Mouse (Mus musculus): Measurements from ENCODE around the gene Esd.

The Esd gene

GRCm38 (mm10) chr14:74732079-74732783 lies at the start of gene Esd:
Esd (plus strand) TSS chr14:74732297.
- DNase-seq (ENCODE audit: low spot score): peak; percentile 90

DNA sequence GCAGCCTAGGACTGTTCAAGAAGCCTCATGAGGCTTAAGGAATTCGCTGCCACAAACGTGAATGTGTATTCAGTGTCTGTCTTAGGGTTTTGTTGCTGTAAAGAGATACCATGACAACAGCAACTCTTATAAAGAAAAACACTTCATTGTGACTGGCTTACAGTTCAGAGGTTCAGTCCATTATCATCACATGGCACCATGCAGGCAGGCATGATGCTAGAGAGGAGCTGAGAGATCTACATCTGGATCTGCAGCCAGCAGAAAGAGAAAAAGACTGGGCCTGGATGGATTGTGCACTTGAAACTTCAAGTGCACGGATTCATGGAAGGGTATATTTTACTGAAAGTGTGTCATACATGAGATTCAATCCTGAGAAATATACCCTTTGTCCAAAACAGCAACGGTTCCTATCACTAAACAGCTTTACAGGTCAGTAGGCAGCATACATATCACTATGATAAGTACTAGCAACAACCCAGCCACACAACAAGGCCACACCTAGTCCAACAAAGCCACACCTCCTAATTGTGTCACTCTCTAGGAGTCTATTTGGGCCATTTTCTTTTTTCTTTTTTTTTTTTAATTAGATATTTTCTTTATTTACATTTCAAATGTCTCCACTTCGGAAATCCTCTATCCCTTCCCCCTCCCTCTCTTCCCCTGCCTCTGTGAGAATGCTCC lies 47.7 kb upstream of the Esd start:
- DNase-seq (ENCODE audit: low spot score): no peak

GRCm38 (mm10) chr14:74691963-74692362 lies 40.1 kb upstream of the Esd start:
- no peak for DNase-seq (ENCODE audit: low spot score)

DNA sequence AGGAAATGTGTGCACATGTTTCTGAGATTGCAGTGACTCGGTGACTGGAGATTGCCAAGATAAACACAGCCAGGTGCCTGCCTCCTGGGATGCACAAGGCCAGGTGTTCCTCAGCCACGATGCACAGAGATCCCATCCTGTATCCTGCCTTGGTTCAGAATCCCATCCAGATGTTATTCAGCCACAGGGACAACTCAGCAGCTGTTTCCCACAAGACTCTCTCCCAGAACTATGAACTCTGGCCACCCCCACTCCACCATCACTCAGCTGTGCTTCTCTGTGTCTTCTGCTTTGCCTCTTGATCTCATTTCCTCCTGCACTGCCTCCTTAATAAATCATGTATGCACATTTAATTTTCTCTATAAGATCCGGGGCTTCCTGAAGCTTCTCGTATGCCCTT lies 35.3 kb upstream of the Esd start:
- DNase-seq (ENCODE audit: low spot score): no peak

GRCm38 (mm10) chr14:74697432-74697831 lies 34.7 kb upstream of the Esd start:
- no peak for DNase-seq (ENCODE audit: low spot score)

GRCm38 (mm10) chr14:74699241-74699640 lies 32.9 kb upstream of the Esd start:
- no peak for DNase-seq (ENCODE audit: low spot score)

DNA sequence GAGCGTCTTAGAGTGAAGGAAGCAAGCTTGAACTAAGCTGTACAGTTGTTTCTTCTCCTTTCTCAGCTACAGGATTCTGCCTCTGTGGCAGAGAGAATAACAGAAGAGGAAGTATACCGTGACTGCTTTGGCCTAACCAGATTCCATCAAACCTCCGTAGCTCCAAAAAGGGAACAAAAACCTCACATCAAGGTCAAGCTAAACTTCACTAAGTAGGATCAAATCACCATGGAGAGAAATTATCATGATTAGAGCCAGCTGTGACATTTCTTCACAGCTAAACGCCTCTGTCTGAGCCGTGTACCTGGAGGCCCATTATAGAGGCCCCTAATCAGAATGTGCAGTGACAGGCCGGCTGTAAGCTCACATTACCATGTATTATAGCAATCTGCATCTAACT lies 28.2 kb upstream of the Esd start:
- DNase-seq (ENCODE audit: low spot score): no peak

DNA sequence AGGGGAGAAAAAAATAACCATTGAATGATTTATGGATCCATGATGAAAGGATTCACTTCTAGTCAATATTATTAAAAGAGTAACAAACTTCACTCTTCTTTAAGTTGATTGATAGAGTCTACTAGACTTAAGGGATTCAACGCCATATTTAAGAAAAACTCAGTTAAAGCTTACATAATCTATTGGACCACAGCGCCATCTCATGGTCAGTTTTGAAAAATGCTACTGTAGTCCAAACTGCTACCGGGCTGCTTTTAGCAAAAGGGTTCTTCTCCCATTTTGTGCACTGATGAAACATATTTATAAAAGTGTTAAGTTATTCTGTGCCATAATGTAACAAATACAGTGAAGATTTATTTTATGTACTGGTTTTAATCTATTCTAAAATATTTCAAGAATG lies 23.0 kb upstream of the Esd start:
- no peak for DNase-seq (ENCODE audit: low spot score)

GRCm38 (mm10) chr14:74723541-74723940 lies 8.6 kb upstream of the Esd start:
- no peak for DNase-seq (ENCODE audit: low spot score)

- no peak for DNase-seq (ENCODE audit: low spot score)
These were observed 647 bp upstream of the Esd start for GRCm38 (mm10) chr14:74731221-74732078.

DNA sequence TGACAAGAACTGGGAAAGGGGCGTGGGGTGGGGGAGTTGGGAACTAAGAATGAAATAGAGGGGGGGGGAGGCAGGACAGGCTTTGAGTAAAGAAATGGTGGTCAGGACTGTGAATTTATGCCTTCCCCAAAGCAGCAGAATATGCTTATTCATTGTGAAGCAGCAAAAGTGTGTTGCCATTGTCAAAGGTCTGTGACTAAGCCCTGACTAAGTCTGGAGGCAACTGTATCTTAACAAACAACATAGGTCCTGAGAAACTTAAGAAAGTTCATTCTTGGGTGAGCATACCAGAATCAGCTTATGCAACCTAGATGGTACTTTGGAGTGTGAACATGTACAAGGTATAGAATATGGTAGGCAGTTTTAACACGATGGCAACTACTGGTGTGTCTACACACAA lies 1.3 kb downstream of the Esd start:
- DNase-seq (ENCODE audit: low spot score): no peak

DNA sequence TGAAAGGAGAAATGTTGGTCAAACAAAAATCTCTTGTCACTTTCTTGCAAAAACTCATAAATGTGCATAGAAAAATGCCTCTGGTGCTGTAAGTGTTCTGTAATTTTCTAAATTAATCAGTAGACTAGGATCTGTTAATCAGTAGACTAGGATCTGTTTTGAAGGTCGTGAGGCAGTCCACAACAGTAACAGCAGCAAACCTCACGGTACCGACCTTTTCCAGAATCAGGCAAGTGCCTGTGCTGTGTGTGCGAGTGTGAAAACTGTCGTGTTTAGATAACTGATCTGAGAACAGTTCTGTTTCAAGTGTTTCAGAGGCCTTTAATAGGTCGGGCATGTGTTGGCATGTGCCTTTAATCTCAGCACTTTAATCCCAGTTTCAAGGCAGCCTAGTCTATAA lies 3.4 kb downstream of the Esd start:
- DNase-seq (ENCODE audit: low spot score): no peak

DNA sequence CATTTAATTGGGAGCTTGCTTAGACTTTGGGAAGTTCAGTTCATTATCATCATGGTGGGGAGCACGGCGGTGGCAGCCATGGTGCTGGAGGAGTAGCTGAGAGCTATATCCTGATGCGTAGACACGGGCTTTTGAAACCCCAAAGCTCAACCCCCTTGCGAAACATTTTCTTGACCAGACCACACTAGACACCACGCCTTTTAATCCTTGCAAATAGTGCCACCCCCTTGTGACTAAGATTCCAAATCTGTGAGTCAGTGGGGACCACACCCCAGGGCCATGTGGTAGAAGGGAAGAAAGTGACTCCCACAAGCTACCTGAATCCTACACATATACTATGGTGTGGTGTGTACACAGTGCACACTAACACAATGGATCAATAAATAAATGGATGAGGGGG lies 4.8 kb downstream of the Esd start:
- no peak for DNase-seq (ENCODE audit: low spot score)

DNA sequence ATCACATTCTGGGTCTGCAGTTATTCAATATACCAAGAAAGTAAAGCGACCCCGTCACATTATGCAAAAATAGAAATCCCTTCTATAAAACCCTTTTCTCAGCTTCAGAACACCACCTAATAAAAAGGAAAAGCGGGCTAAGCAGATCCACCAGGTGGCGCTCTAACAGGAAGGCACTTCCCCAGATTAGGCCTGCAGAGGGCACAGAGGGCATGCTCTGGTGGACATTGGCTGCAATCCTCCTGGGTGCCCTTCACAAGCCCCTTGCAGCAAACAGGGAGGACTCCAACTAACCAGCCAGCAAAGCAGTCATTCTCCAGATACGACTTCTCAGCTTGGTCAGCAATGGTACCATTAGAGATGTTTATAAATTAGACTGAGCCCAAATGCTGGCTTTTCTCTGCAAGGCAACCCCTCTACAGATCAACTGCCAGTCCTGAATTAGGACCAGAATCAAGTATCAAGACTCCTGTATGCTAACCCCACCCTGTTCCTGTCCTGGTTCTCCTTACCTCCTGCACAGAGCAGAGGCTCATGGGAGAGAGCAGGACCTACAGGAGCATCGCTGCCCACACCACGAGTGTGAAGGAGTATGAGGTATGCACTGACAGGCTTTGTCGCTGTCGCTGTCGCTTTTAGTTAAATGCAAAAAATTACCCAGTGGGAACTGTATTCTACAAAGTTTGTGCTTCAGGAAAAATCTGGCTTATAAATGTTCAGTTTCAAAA lies 32.3 kb downstream of the Esd start:
- peak; percentile 82 for DNase-seq (ENCODE audit: low spot score)

DNA sequence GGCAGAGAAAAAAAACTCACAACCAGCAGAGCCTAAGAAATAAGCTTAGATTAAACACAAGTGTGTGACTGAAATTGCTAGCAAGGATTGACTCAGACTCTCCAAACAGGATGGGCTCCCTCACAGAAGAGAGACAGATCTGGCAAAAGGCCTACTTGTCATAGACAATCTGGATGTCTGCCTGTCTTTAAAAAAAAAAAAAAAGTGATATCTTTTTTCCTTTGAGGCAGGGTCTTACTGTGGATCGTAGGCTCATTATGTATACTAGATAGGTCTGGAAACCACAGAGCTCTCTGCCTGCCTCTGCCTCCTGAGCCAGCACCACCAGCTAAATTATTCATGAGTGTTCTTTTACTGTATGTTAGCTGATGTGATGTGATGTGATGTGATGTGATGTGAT lies 35.8 kb downstream of the Esd start:
- DNase-seq (ENCODE audit: low spot score): no peak

GRCm38 (mm10) chr14:74774046-74774619 lies 42.0 kb downstream of the Esd start:
- DNase-seq (ENCODE audit: low spot score): no peak

GRCm38 (mm10) chr14:74784243-74784934 lies 52.3 kb downstream of the Esd start:
- no peak for DNase-seq (ENCODE audit: low spot score)

- no peak for DNase-seq (ENCODE audit: low spot score)
These were observed 55.6 kb downstream of the Esd start for GRCm38 (mm10) chr14:74787717-74788116.

GRCm38 (mm10) chr14:74788766-74789165 lies 56.7 kb downstream of the Esd start:
- DNase-seq (ENCODE audit: low spot score): no peak

DNA sequence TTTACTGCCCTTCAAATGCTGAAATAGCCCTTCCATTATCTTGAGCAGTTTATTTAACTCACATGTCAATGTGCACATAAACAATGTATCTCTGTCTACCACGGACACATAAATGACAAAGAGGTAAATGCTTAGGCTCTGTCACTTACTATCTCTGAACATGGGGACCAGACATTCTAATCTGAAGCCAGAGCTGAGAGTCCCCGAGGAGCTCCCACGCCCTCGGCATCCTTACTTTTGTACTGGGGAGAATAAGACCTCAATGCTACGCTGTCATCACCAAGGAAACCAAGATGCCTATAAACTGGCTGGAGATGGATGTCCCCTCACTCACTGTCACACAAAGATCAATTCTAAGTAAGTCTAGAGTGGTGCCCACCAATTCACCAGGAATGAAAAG lies 58.4 kb downstream of the Esd start:
- DNase-seq (ENCODE audit: low spot score): no peak

DNA sequence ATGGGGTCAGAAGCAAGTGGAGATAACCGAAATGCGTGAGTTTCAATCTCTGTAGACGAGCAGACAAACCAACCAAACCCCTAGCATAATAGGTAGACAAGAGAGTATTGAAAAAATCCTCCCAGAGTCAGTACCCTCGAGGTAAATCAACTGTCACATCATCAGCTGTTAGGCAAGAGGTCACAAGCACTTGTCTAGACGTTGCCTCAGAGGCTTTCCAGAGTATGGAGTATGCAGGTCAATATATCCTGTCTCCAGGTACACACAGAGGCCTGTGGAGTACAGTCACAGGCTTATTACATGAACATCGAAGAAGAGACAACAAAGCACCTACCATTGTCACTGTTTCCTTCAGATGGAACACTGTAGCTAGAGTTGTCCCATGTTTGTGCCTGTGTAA lies 60.7 kb downstream of the Esd start:
- DNase-seq (ENCODE audit: low spot score): no peak

Data from urinary bladder, postnatal 25 days (tissue).